Mouse (Mus musculus): Measurements from ENCODE around the gene Elavl4. TPM values are rescaled to one million over a fixed set of nuclear protein-coding genes. Genes with fewer than 3 reads are reported as not detected.

The Elavl4 gene
- polyA plus RNA-seq, 1 experiment: not detected

DNA sequence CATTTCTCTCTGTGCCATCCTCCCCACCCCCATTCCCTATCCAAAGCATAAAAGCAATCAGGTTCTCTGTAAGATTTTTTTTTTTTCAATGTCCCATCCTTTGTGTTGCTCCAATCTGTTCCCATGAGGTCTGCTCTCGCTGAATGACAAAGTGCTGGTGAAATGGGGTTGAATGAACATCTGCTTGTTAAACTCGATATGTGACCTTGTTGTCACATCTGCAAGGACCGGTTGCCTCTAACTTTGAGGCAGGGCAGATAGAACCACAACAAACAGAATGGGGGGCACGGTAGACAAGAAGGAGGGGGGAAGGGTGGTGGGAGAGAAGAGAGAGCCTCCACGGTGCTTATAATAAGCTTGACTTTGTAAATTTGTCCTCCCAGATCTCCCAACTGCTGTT, 138.0 kb downstream of the Elavl4 start:
- Histone ChIP-seq H3K4me3 (no peak overlapping the region), H3ac (ENCODE audit: control insufficient read depth, insufficient read length) (no peak overlapping the region), H3K36me3 (ENCODE audit: control insufficient read depth, insufficient read depth) (no peaks in the 10 kb centered on the region), H3K27me3 (ENCODE audit: control insufficient read depth, insufficient read depth, insufficient read length) (no peaks in the 10 kb centered on the region), H3K4me2 (ENCODE audit: low read depth) (no peak overlapping the region), H3K79me2 (ENCODE audit: control insufficient read depth, insufficient read depth) (no peaks in the 10 kb centered on the region)
- TF ChIP-seq TCF3 (IDR thresholded peaks at IDR 0.05; ENCODE audit: insufficient read length, low read depth) (no peak), MYOD1 (IDR thresholded peaks at IDR 0.05; ENCODE audit: control insufficient read depth in 1 of 3, insufficient read length in 2 of 3, low read depth in 2 of 3) (no peak), POLR2AphosphoS2 (IDR thresholded peaks at IDR 0.05; ENCODE audit: insufficient read length, low read depth) (no peak), TCF12 (IDR thresholded peaks at IDR 0.05; ENCODE audit: insufficient read depth, poor library complexity, severe bottlenecking) (no peak), SRF (IDR thresholded peaks at IDR 0.05; ENCODE audit: control insufficient read depth, insufficient read length, low read depth) (no peak), USF1 (IDR thresholded peaks at IDR 0.05; ENCODE audit: low read depth) (no peak), CEBPB (IDR thresholded peaks at IDR 0.05; ENCODE audit: insufficient read depth, poor library complexity, severe bottlenecking) (no peak), REST (IDR thresholded peaks at IDR 0.05; ENCODE audit: insufficient read depth, insufficient read length) (no peak), MYOG (IDR thresholded peaks at IDR 0.05; ENCODE audit: control insufficient read depth in 1 of 3, insufficient read depth in 1 of 3, insufficient read length in 2 of 3, low read depth in 2 of 3) (no peak), E2F4 (IDR thresholded peaks at IDR 0.05; ENCODE audit: insufficient read depth) (no peak)

GRCm38 (mm10) chr4:110210246-110210645, 141.5 kb downstream of the Elavl4 start:
- TF ChIP-seq E2F4 (IDR thresholded peaks at IDR 0.05; ENCODE audit: insufficient read depth) (no peak), MYOD1 (IDR thresholded peaks at IDR 0.05; ENCODE audit: control insufficient read depth in 1 of 3, insufficient read length in 2 of 3, low read depth in 2 of 3) (no peak), TCF12 (IDR thresholded peaks at IDR 0.05; ENCODE audit: insufficient read depth, poor library complexity, severe bottlenecking) (no peak), TCF3 (IDR thresholded peaks at IDR 0.05; ENCODE audit: insufficient read length, low read depth) (no peak), REST (IDR thresholded peaks at IDR 0.05; ENCODE audit: insufficient read depth, insufficient read length) (no peak), MAX (IDR thresholded peaks at IDR 0.05; ENCODE audit: low read depth) (no peak), SRF (IDR thresholded peaks at IDR 0.05; ENCODE audit: control insufficient read depth, insufficient read length, low read depth) (no peak), CEBPB (IDR thresholded peaks at IDR 0.05; ENCODE audit: insufficient read depth, poor library complexity, severe bottlenecking) (no peak), USF1 (IDR thresholded peaks at IDR 0.05; ENCODE audit: low read depth) (no peak), POLR2AphosphoS2 (IDR thresholded peaks at IDR 0.05; ENCODE audit: insufficient read length, low read depth) (no peak), POLR2A (IDR thresholded peaks at IDR 0.05; ENCODE audit: insufficient read length, low read depth) (no peak), MYOG (IDR thresholded peaks at IDR 0.05; ENCODE audit: control insufficient read depth in 1 of 3, insufficient read depth in 1 of 3, insufficient read length in 2 of 3, low read depth in 2 of 3) (no peak)
- Histone ChIP-seq H3K27me3 (ENCODE audit: control insufficient read depth, insufficient read depth, insufficient read length) (no peaks in the 10 kb centered on the region), H3ac (ENCODE audit: control insufficient read depth, insufficient read length) (no peak overlapping the region), H3K4me2 (ENCODE audit: low read depth) (no peak overlapping the region), H3K79me2 (ENCODE audit: control insufficient read depth, insufficient read depth) (no peaks in the 10 kb centered on the region), H3K4me3 (no peak overlapping the region), H3K36me3 (ENCODE audit: control insufficient read depth, insufficient read depth) (no peaks in the 10 kb centered on the region)

DNA sequence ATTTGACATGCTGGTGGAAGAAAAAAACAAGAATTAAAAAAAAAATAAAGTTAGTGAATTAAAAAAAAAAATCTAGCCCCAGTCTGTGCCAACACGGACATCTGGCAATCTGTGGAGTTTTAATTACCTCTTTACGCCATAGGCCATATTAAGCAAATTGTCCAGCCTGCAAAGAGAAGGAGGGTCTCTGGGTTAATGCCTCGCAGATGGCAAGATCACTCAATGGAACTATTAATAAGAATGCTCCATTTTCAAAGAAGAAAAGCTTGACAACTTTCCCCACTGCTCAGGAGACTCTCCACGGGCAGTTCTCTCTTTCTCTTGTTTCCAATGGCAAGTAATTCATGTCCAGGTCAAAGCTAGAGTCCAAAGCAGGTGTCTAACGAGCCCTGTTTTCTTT, 142.1 kb downstream of the Elavl4 start:
- Histone ChIP-seq H3K79me2 (ENCODE audit: control insufficient read depth, insufficient read depth) (no peaks in the 10 kb centered on the region), H3ac (ENCODE audit: control insufficient read depth, insufficient read length) (no peak overlapping the region), H3K4me2 (ENCODE audit: low read depth) (no peak overlapping the region), H3K4me3 (no peak overlapping the region), H3K27me3 (ENCODE audit: control insufficient read depth, insufficient read depth, insufficient read length) (no peaks in the 10 kb centered on the region), H3K36me3 (ENCODE audit: control insufficient read depth, insufficient read depth) (no peaks in the 10 kb centered on the region)
- TF ChIP-seq MAX (IDR thresholded peaks at IDR 0.05; ENCODE audit: low read depth) (no peak), TCF3 (IDR thresholded peaks at IDR 0.05; ENCODE audit: insufficient read length, low read depth) (no peak), USF1 (IDR thresholded peaks at IDR 0.05; ENCODE audit: low read depth) (no peak), CEBPB (IDR thresholded peaks at IDR 0.05; ENCODE audit: insufficient read depth, poor library complexity, severe bottlenecking) (no peak), MYOD1 (IDR thresholded peaks at IDR 0.05; ENCODE audit: control insufficient read depth in 1 of 3, insufficient read length in 2 of 3, low read depth in 2 of 3) (no peak), POLR2AphosphoS2 (IDR thresholded peaks at IDR 0.05; ENCODE audit: insufficient read length, low read depth) (no peak), SRF (IDR thresholded peaks at IDR 0.05; ENCODE audit: control insufficient read depth, insufficient read length, low read depth) (no peak), REST (IDR thresholded peaks at IDR 0.05; ENCODE audit: insufficient read depth, insufficient read length) (no peak), E2F4 (IDR thresholded peaks at IDR 0.05; ENCODE audit: insufficient read depth) (no peak)

GRCm38 (mm10) chr4:110201680-110202079, 150.0 kb downstream of the Elavl4 start:
- no peak overlapping the region for H3K4me2 ChIP-seq (ENCODE audit: low read depth)
- no peaks in the 10 kb centered on the region for H3K79me2 ChIP-seq (ENCODE audit: control insufficient read depth, insufficient read depth)
- H3ac ChIP-seq (ENCODE audit: control insufficient read depth, insufficient read length): no peak overlapping the region
- no peaks in the 10 kb centered on the region for H3K36me3 ChIP-seq (ENCODE audit: control insufficient read depth, insufficient read depth)
- no peak overlapping the region for H3K4me3 ChIP-seq
- H3K27me3 ChIP-seq (ENCODE audit: control insufficient read depth, insufficient read depth, insufficient read length): no peaks in the 10 kb centered on the region
- TF ChIP-seq CEBPB (IDR thresholded peaks at IDR 0.05; ENCODE audit: insufficient read depth, poor library complexity, severe bottlenecking): no peak
- TF ChIP-seq TCF3 (IDR thresholded peaks at IDR 0.05; ENCODE audit: insufficient read length, low read depth): no peak
- no peak for TF ChIP-seq REST (IDR thresholded peaks at IDR 0.05; ENCODE audit: insufficient read depth, insufficient read length)
- no peak for TF ChIP-seq USF1 (IDR thresholded peaks at IDR 0.05; ENCODE audit: low read depth)
- TF ChIP-seq E2F4 (IDR thresholded peaks at IDR 0.05; ENCODE audit: insufficient read depth): no peak
- no peak for TF ChIP-seq MYOD1 (IDR thresholded peaks at IDR 0.05; ENCODE audit: control insufficient read depth in 1 of 3, insufficient read length in 2 of 3, low read depth in 2 of 3)
- no peak for TF ChIP-seq POLR2A (IDR thresholded peaks at IDR 0.05; ENCODE audit: insufficient read length, low read depth)
- TF ChIP-seq MYOG (IDR thresholded peaks at IDR 0.05; ENCODE audit: control insufficient read depth in 1 of 3, insufficient read depth in 1 of 3, insufficient read length in 2 of 3, low read depth in 2 of 3): no peak
- no peak for TF ChIP-seq SRF (IDR thresholded peaks at IDR 0.05; ENCODE audit: control insufficient read depth, insufficient read length, low read depth)
- TF ChIP-seq MAX (IDR thresholded peaks at IDR 0.05; ENCODE audit: low read depth): no peak

- H3ac ChIP-seq (ENCODE audit: control insufficient read depth, insufficient read length): no peak overlapping the region
- H3K4me2 ChIP-seq (ENCODE audit: low read depth): no peak overlapping the region
- no peaks in the 10 kb centered on the region for H3K36me3 ChIP-seq (ENCODE audit: control insufficient read depth, insufficient read depth)
- H3K4me3 ChIP-seq: no peak overlapping the region
- H3K27me3 ChIP-seq (ENCODE audit: control insufficient read depth, insufficient read depth, insufficient read length): no peaks in the 10 kb centered on the region
- H3K79me2 ChIP-seq (ENCODE audit: control insufficient read depth, insufficient read depth): no peaks in the 10 kb centered on the region
- TF ChIP-seq E2F4 (IDR thresholded peaks at IDR 0.05; ENCODE audit: insufficient read depth) (no peak), SRF (IDR thresholded peaks at IDR 0.05; ENCODE audit: control insufficient read depth, insufficient read length, low read depth) (no peak), MAX (IDR thresholded peaks at IDR 0.05; ENCODE audit: low read depth) (no peak), CEBPB (IDR thresholded peaks at IDR 0.05; ENCODE audit: insufficient read depth, poor library complexity, severe bottlenecking) (no peak), MYOG (IDR thresholded peaks at IDR 0.05; ENCODE audit: control insufficient read depth in 1 of 3, insufficient read depth in 1 of 3, insufficient read length in 2 of 3, low read depth in 2 of 3) (no peak), POLR2A (IDR thresholded peaks at IDR 0.05; ENCODE audit: insufficient read length, low read depth) (no peak), MYOD1 (IDR thresholded peaks at IDR 0.05; ENCODE audit: control insufficient read depth in 1 of 3, insufficient read length in 2 of 3, low read depth in 2 of 3) (no peak), REST (IDR thresholded peaks at IDR 0.05; ENCODE audit: insufficient read depth, insufficient read length) (no peak), USF1 (IDR thresholded peaks at IDR 0.05; ENCODE audit: low read depth) (no peak), TCF12 (IDR thresholded peaks at IDR 0.05; ENCODE audit: insufficient read depth, poor library complexity, severe bottlenecking) (no peak)
These were observed 151.8 kb downstream of the Elavl4 start for GRCm38 (mm10) chr4:110199897-110200296.

All from myocyte (in vitro differentiated cells).